Mouse (Mus musculus) stomach, embryonic 16.5 days (tissue): ENCODE results near the gene Loxl3. TPM values are rescaled to one million over a fixed set of nuclear protein-coding genes. Genes with fewer than 3 reads are reported as not detected.

Experiments
- ATAC-seq: fragments of 200-750 bp; cut with Nextera tagmentation; 2 replicates; pipeline ENCODE4 v1.8.0; 2017; ENCODE audit warnings: moderate number of reproducible peaks, moderate TSS enrichment; ENCODE audit not compliant: insufficient read depth, low FRiP score
- H3K27ac ChIP-seq: fragments of 300-500 bp; sonication (generic); 2 replicates; pipeline ENCODE4 v1.5.1; 2014; ENCODE audit warnings: low read length
- H3K27me3 ChIP-seq: fragments of 300-500 bp; sonication (generic); 2 replicates; pipeline ENCODE4 v1.6.1; 2014; ENCODE audit warnings: low read length, control low read depth, mixed read lengths; ENCODE audit not compliant: control insufficient read depth, insufficient read depth
- H3K36me3 ChIP-seq: fragments of 300-500 bp; sonication (generic); 2 replicates; pipeline ENCODE4 v1.6.1; 2014; ENCODE audit warnings: low read length; ENCODE audit not compliant: control insufficient read depth, insufficient read depth
- H3K4me1 ChIP-seq: fragments of 300-500 bp; sonication (generic); 2 replicates; pipeline ENCODE4 v1.6.1; 2014; ENCODE audit warnings: low read length, control low read depth, mixed read lengths; ENCODE audit not compliant: control insufficient read depth, insufficient read depth
- H3K4me2 ChIP-seq: fragments of 300-500 bp; sonication (generic); 2 replicates; pipeline ENCODE4 v1.6.1; 2014; ENCODE audit warnings: low read depth, low read length, mixed read lengths
- H3K4me3 ChIP-seq: fragments of 300-500 bp; sonication (generic); replicated peaks from 2 replicates; pipeline ENCODE4 v1.5.1; 2014; ENCODE audit warnings: mild to moderate bottlenecking, low read length
- H3K9ac ChIP-seq: fragments of 300-500 bp; sonication (generic); 2 replicates; pipeline ENCODE4 v1.6.1; 2014; ENCODE audit warnings: low read length
- H3K9me3 ChIP-seq: fragments of 300-500 bp; sonication (generic); replicated peaks from 2 replicates; pipeline ENCODE4 v1.6.1; 2016; ENCODE audit warnings: low read length, control low read depth; ENCODE audit not compliant: control insufficient read depth
- WGBS: fragments of 180-500 bp; shearing (Covaris S2); extraction: QIAGEN DNeasy Blood & Tissue Kit; methylation state at CpG from one replicate; pipeline ENCODE4 v1.1.7; 2014; 5-methylcytosine and 5-hydroxymethylcytosine counted together
- polyA plus RNA-seq: library from polyadenylated mRNA; unstranded; fragments of >200 nt; fragmentation: Nextera tagmentation; extraction: Ambion mirVana; gene quantifications from 2 replicates; pipeline ENCODE4 v1.2.1, GENCODE M21; 2015

Gene Loxl3
- polyA plus RNA-seq, 1 experiment from 2014 or later = 19.4 TPM

- Histone ChIP-seq H3K4me2 (no peak overlapping the region), H3K27me3 (peaks cover 60% of the 10 kb centered on the region), H3K27ac (no peak overlapping the region), H3K9ac (no peak overlapping the region), H3K36me3 (0 out of 2 replicates have a peak, but pooled peaks cover 6% of the 10 kb centered on the region), H3K4me1 (peaks cover 13% of the 10 kb centered on the region; the same call in 1 of the 2 replicates), H3K4me3 (no peak overlapping the region), H3K9me3 (no peaks in the 10 kb centered on the region)
- WGBS = 28% methylated on average over 5 of the region's 5 CpGs
- ATAC-seq = no peak
These were observed 49.5 kb downstream of the Loxl3 start for GRCm38 (mm10) chr6:83083497-83083896.

DNA sequence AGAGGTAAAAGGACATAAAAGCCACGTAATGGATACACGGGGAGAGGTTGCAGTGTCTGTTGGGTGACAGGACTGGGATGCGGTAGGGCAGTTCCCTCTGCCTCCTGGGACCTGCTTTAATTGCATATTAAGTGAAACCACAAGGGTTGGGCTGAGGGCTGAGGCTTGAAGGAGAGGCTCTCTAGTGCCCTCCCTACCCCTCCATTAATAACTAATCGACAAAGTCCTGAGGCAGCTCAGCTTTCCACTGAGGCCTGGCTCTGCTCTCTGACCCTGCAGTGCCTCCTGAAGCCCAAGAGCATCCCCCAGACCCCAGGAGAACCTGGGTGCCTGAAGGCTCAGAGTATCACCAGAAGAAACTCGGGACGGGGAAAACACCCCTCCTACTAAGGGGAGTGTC lies 50.5 kb downstream of the Loxl3 start:
- no peak overlapping the region for H3K27ac ChIP-seq
- H3K9ac ChIP-seq = no peak overlapping the region
- ATAC-seq = no peak

GRCm38 (mm10) chr6:83086121-83087035 lies 52.4 kb downstream of the Loxl3 start, which contains the start of gene Lbx2:
Gene Lbx2 (plus strand): TSS chr6:83086367.
- Histone ChIP-seq H3K9me3 (no peaks in the 10 kb centered on the region), H3K27ac (no peak within 1 kb of the TSS), H3K36me3 (0 out of 2 replicates have a peak, but pooled peaks cover 6% of the 10 kb centered on the region), H3K4me1 (0 out of 2 replicates have a peak, but pooled peaks cover 7% of the 10 kb centered on the region), H3K27me3 (peaks cover 75% of the 10 kb centered on the region), H3K4me2 (peak within 1 kb of the TSS; percentile 43; the same call in 1 of the 2 replicates), H3K9ac (peak within 1 kb of the TSS; percentile 7; the same call in 1 of the 2 replicates), H3K4me3 (peak within 1 kb of the TSS; percentile 17)
- WGBS = 5% methylated on average over 38 of the region's 42 CpGs
- ATAC-seq = no peak

More for the DNA sequence above, 50.5 kb downstream of the Loxl3 start:
- peaks cover 68% of the 10 kb centered on the region for H3K27me3 ChIP-seq
- H3K4me3 ChIP-seq = no peak overlapping the region
- 0 out of 2 replicates have a peak, but pooled peaks cover 6% of the 10 kb centered on the region for H3K36me3 ChIP-seq
- no peak overlapping the region for H3K4me2 ChIP-seq
- H3K4me1 ChIP-seq = peaks cover 7% of the 10 kb centered on the region; the same call in 1 of the 2 replicates
- no peaks in the 10 kb centered on the region for H3K9me3 ChIP-seq
- 13% methylated on average over 6 of the region's 6 CpGs for WGBS

GRCm38 (mm10) chr6:83087205-83087925 lies 53.4 kb downstream of the Loxl3 start:
- 5% methylated on average over 47 of the region's 47 CpGs for WGBS
- H3K27me3 ChIP-seq = peaks cover 72% of the 10 kb centered on the region
- ATAC-seq = no peak
- 0 out of 2 replicates have a peak, but pooled peaks cover 7% of the 10 kb centered on the region for H3K4me1 ChIP-seq
- H3K4me3 ChIP-seq = peak overlapping the region; percentile 16
- peak overlapping the region; percentile 31 for H3K9ac ChIP-seq
- H3K9me3 ChIP-seq = no peaks in the 10 kb centered on the region
- no peak overlapping the region for H3K27ac ChIP-seq
- H3K36me3 ChIP-seq = no peaks in the 10 kb centered on the region
- H3K4me2 ChIP-seq = peak overlapping the region; percentile 43

GRCm38 (mm10) chr6:83087926-83088260 lies 53.9 kb downstream of the Loxl3 start:
- 0 out of 2 replicates have a peak, but pooled peaks cover 7% of the 10 kb centered on the region for H3K4me1 ChIP-seq
- no peaks in the 10 kb centered on the region for H3K9me3 ChIP-seq
- peak overlapping the region; percentile 43; the same call in 1 of the 2 replicates for H3K4me2 ChIP-seq
- no peak for ATAC-seq
- H3K27me3 ChIP-seq = peaks cover 67% of the 10 kb centered on the region
- H3K36me3 ChIP-seq = no peaks in the 10 kb centered on the region
- peak overlapping the region; percentile 16; the same call in 1 of the 2 replicates for H3K4me3 ChIP-seq
- H3K27ac ChIP-seq = no peak overlapping the region
- peak overlapping the region; percentile 31; the same call in 1 of the 2 replicates for H3K9ac ChIP-seq
- WGBS = 16% methylated on average over 9 of the region's 9 CpGs

DNA sequence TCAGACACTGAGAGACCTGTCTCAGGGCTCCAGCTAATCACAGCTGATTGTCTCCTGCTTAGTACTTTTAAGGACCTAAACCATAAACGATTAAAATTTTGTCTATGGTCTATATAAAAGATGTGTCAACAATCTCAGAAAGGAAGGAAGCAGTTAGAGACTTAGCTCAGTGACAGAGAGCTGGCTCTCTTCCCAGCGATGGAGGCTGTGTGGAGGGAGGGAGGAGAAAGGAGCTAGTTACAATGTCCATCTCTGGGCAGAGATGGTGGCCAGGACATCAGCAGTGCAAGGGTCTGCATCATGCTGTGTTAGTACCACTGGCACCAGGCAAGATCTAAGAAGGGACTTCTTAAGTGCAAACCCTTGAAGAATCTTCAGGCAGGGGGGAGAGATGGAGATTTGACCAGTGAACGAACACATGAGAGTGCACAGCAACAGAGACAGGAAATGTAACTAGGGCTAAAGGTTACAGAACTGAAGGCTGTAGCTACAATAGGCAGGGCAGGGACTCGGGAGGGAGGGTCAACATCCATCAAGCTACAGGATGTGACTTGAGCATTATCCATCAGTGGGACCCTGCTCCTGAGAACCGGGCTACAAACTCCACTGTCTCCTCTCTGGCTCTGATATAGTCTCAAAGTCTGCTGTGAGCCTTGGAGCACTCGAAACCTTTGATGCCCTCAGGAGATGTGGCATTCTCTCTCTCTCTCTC lies 58.6 kb downstream of the Loxl3 start:
- H3K27me3 ChIP-seq = peaks cover 24% of the 10 kb centered on the region
- WGBS = 24% methylated on average over 6 of the region's 6 CpGs
- 0 out of 2 replicates have a peak, but pooled peaks cover under 1% of the 10 kb centered on the region for H3K4me1 ChIP-seq
- no peak overlapping the region for H3K4me2 ChIP-seq
- H3K27ac ChIP-seq = no peak overlapping the region
- H3K4me3 ChIP-seq = no peak overlapping the region
- H3K9me3 ChIP-seq = no peaks in the 10 kb centered on the region
- H3K9ac ChIP-seq = no peak overlapping the region
- ATAC-seq = 0 out of 2 replicates have a peak, but pooled peaks have one; percentile 47
- no peaks in the 10 kb centered on the region for H3K36me3 ChIP-seq

DNA sequence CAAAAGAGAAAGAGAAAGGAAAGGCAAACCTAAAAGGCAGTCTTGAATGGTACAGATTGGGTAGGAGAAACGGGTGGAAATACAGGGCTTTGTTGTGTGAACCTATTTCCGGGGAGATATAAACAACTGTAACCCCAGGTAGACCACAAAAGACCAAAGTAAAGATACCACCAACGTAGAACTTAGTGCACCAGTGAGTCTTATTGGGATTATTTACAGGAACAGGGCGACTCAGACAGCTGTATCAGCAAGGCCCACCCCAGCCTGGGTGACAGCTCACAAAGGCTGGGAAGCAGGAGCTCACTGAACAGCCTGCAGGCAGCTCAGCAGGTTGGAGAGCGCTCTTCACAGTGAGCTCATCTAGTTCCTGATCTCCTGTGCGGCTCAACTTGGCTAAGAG lies 62.0 kb downstream of the Loxl3 start:
- H3K9me3 ChIP-seq = no peaks in the 10 kb centered on the region
- H3K27me3 ChIP-seq = no peaks in the 10 kb centered on the region
- no peak overlapping the region for H3K9ac ChIP-seq
- H3K4me2 ChIP-seq = no peak overlapping the region
- ATAC-seq = no peak
- H3K4me3 ChIP-seq = no peak overlapping the region
- no peak overlapping the region for H3K27ac ChIP-seq
- no peaks in the 10 kb centered on the region for H3K36me3 ChIP-seq
- no peaks in the 10 kb centered on the region for H3K4me1 ChIP-seq
- WGBS = 41% methylated on average over 6 of the region's 6 CpGs

- Histone ChIP-seq H3K27ac (no peak overlapping the region), H3K4me1 (peaks cover 14% of the 10 kb centered on the region), H3K4me2 (no peak overlapping the region), H3K4me3 (no peak overlapping the region), H3K9ac (no peak overlapping the region), H3K36me3 (no peaks in the 10 kb centered on the region), H3K27me3 (no peaks in the 10 kb centered on the region), H3K9me3 (no peaks in the 10 kb centered on the region)
- WGBS = 55% methylated on average over 2 of the region's 2 CpGs
- ATAC-seq = no peak
These were observed 64.4 kb downstream of the Loxl3 start for GRCm38 (mm10) chr6:83098411-83098810.
